Mouse (Mus musculus) heart, adult 2 months (tissue): ENCODE measurements around the gene 9130008F23Rik. TPM values are rescaled to one million over a fixed set of nuclear protein-coding genes. Genes with fewer than 3 reads are reported as not detected.

Experiments used
- DNase-seq, 2 experiments: peaks; one replicate each; pipeline ENCODE4 v3.0.0; 2021
- H3K27ac ChIP-seq: fragments of 200-600 bp; 2 replicates; pipeline ENCODE4 v1.8.1; 2022
- H3K27me3 ChIP-seq: fragments of 200-500 bp; 2 replicates; pipeline ENCODE4 v1.6.1; 2012; ENCODE audit warnings: mild to moderate bottlenecking, low read length, inconsistent platforms, mixed read lengths; ENCODE audit not compliant: control insufficient read depth, insufficient read depth
- H3K36me3 ChIP-seq: fragments of 200-500 bp; 2 replicates; pipeline ENCODE4 v1.6.1; 2012; ENCODE audit warnings: low read length, inconsistent platforms; ENCODE audit not compliant: control insufficient read depth, insufficient read depth
- H3K4me1 ChIP-seq: fragments of 200-500 bp; 2 replicates; pipeline ENCODE4 v1.6.1; 2011; ENCODE audit warnings: low read length; ENCODE audit not compliant: control insufficient read depth, insufficient read depth
- H3K4me3 ChIP-seq: fragments of 200-600 bp; 2 replicates; pipeline ENCODE4 v1.8.1; 2022
- H3K79me2 ChIP-seq: fragments of 200-500 bp; replicated peaks from 2 replicates; pipeline ENCODE4 v1.6.1; 2012; ENCODE audit warnings: mild to moderate bottlenecking, inconsistent platforms, low read length, moderate library complexity, mixed read lengths; ENCODE audit not compliant: control insufficient read depth, insufficient read depth
- H3K9ac ChIP-seq: fragments of 200-500 bp; 2 replicates; pipeline ENCODE4 v1.6.1; 2012; ENCODE audit warnings: low read depth, mild to moderate bottlenecking, control low read depth, inconsistent platforms, low read length, mixed read lengths
- CTCF ChIP-seq: fragments of 200-600 bp; IDR thresholded peaks from 2 replicates; pipeline ENCODE4 v1.8.1; 2022; ENCODE audit warnings: antibody characterized with exemption, mild to moderate bottlenecking, moderate library complexity
- EP300 ChIP-seq: fragments of 200-500 bp; IDR thresholded peaks from 2 replicates; pipeline ENCODE4 v1.6.1; 2011; ENCODE audit warnings: low read depth, low read length, control low read depth; ENCODE audit not compliant: insufficient read depth
- POLR2A ChIP-seq: fragments of 200-500 bp; IDR thresholded peaks from 2 replicates; pipeline ENCODE4 v1.6.1; 2011; ENCODE audit warnings: mild to moderate bottlenecking, low read depth, low read length, control low read depth; ENCODE audit not compliant: insufficient read depth
- WGBS: fragments of 180-500 bp; shearing (Covaris S2); methylation state at CpG from one replicate; pipeline ENCODE4 v1.1.7; 2018; 5-methylcytosine and 5-hydroxymethylcytosine counted together
- intact Hi-C: fragments of 180-260 bp; cut with DNase I; formaldehyde crosslinking; loops from one replicate; pipeline ENCODE4 v1.15.1; 2025
- polyA plus RNA-seq: library from polyadenylated mRNA; depleted of rRNA; stranded (reverse); fragments of >200 nt; gene quantifications from 2 replicates; pipeline ENCODE4 v1.2.3, GENCODE M21; 2012
- total RNA-seq, 2 experiments: library from RNA; stranded (reverse); gene quantifications; 2 replicates each; pipeline ENCODE4 v1.2.3; 2021

9130008F23Rik gene
- total and polyA plus RNA-seq, 3 experiments: 0.30 to 1.1 (median 0.65) TPM

GRCm38 (mm10) chr17:40877741-40878140, 2.6 kb downstream of the 9130008F23Rik start:
- no peak overlapping the region for H3K9ac ChIP-seq
- no peak for DNase-seq
- H3K4me1 ChIP-seq: no peaks in the 10 kb centered on the region; the same call in none of the 2 replicates
- no peak for TF ChIP-seq EP300
- no peak for TF ChIP-seq POLR2A
- no peak for TF ChIP-seq CTCF
- no peak overlapping the region for H3K27ac ChIP-seq
- no peaks in the 10 kb centered on the region for H3K27me3 ChIP-seq
- WGBS: 40% methylated on average over 3 of the region's 3 CpGs
- intact Hi-C loops: no loop called here
- no peak overlapping the region for H3K4me3 ChIP-seq
- no peaks in the 10 kb centered on the region for H3K79me2 ChIP-seq
- H3K36me3 ChIP-seq: no peaks in the 10 kb centered on the region

GRCm38 (mm10) chr17:40875568-40875967, 4.8 kb downstream of the 9130008F23Rik start:
- Histone ChIP-seq H3K79me2 (no peaks in the 10 kb centered on the region), H3K36me3 (no peaks in the 10 kb centered on the region), H3K27me3 (no peaks in the 10 kb centered on the region), H3K27ac (no peak overlapping the region), H3K4me1 (no peaks in the 10 kb centered on the region; the same call in none of the 2 replicates), H3K4me3 (no peak overlapping the region), H3K9ac (no peak overlapping the region)
- intact Hi-C loops: no loop called here
- WGBS: 87% methylated on average over 1 of the region's 1 CpGs
- no peak for DNase-seq
- no peak for TF ChIP-seq CTCF
- no peak for TF ChIP-seq POLR2A
- no peak for TF ChIP-seq EP300

- Histone ChIP-seq H3K27ac (no peak overlapping the region), H3K36me3 (no peaks in the 10 kb centered on the region), H3K4me3 (no peak overlapping the region), H3K79me2 (no peaks in the 10 kb centered on the region), H3K27me3 (no peaks in the 10 kb centered on the region), H3K9ac (no peak overlapping the region), H3K4me1 (no peaks in the 10 kb centered on the region; the same call in none of the 2 replicates)
- WGBS: 77% methylated on average over 3 of the region's 3 CpGs
- intact Hi-C loops: no loop called here
- no peak for DNase-seq
- TF ChIP-seq EP300 (no peak), POLR2A (no peak), CTCF (no peak)
Observed at GRCm38 (mm10) chr17:40874701-40875100, 5.7 kb downstream of the 9130008F23Rik start.

- WGBS: 19% methylated on average over 2 of the region's 2 CpGs
- H3K9ac ChIP-seq: no peak overlapping the region
- H3K27ac ChIP-seq: no peak overlapping the region
- TF ChIP-seq EP300 (no peak), CTCF (no peak), POLR2A (no peak)
- no peaks in the 10 kb centered on the region for H3K36me3 ChIP-seq
- no peaks in the 10 kb centered on the region for H3K27me3 ChIP-seq
- H3K4me1 ChIP-seq: no peaks in the 10 kb centered on the region; the same call in none of the 2 replicates
- no peak for DNase-seq
- intact Hi-C loops: no loop called here
- no peaks in the 10 kb centered on the region for H3K79me2 ChIP-seq
- no peak overlapping the region for H3K4me3 ChIP-seq
Observed at GRCm38 (mm10) chr17:40873582-40874011, 6.8 kb downstream of the 9130008F23Rik start.

GRCm38 (mm10) chr17:40872626-40873025, 7.7 kb downstream of the 9130008F23Rik start:
- Histone ChIP-seq H3K79me2 (no peaks in the 10 kb centered on the region), H3K27ac (no peak overlapping the region), H3K9ac (no peak overlapping the region), H3K27me3 (no peaks in the 10 kb centered on the region), H3K4me1 (no peaks in the 10 kb centered on the region; the same call in none of the 2 replicates), H3K36me3 (no peaks in the 10 kb centered on the region), H3K4me3 (no peak overlapping the region)
- WGBS: 95% methylated on average over 6 of the region's 6 CpGs
- no peak for TF ChIP-seq POLR2A
- intact Hi-C loops: no loop called here
- no peak for DNase-seq

GRCm38 (mm10) chr17:40868952-40869747, 11.2 kb downstream of the 9130008F23Rik start:
- intact Hi-C loops: no loop called here
- TF ChIP-seq POLR2A (no peak), EP300 (no peak)
- Histone ChIP-seq H3K4me3 (no peak overlapping the region), H3K36me3 (no peaks in the 10 kb centered on the region), H3K27ac (no peak overlapping the region), H3K27me3 (no peaks in the 10 kb centered on the region), H3K9ac (no peak overlapping the region), H3K4me1 (no peaks in the 10 kb centered on the region; the same call in 1 of the 2 replicates), H3K79me2 (no peaks in the 10 kb centered on the region)
- WGBS: 14% methylated on average over 10 of the region's 10 CpGs
- no peak for DNase-seq
